Mouse (Mus musculus) cortical plate, adult 2 months (tissue): ENCODE measurements at regions not wholly inside any gene's neighbourhood (a gene's known extent, or its start where the extent isn't known, plus 50 kb on each side); places are given as distances from the start of the nearest gene placed in this dataset.

Experiments
- CTCF ChIP-seq: fragments of 200-500 bp; IDR thresholded peaks from 2 replicates; pipeline ENCODE4 v1.5.1; 2011; ENCODE audit warnings: mild to moderate bottlenecking, control low read depth, low read length; ENCODE audit not compliant: insufficient read depth; ENCODE audit errors: extremely low read depth
- POLR2A ChIP-seq: fragments of 200-500 bp; IDR thresholded peaks from 2 replicates; pipeline ENCODE4 v1.6.1; 2011; ENCODE audit warnings: mild to moderate bottlenecking, low read length, control low read depth; ENCODE audit not compliant: insufficient read depth; ENCODE audit errors: extremely low read depth

DNA sequence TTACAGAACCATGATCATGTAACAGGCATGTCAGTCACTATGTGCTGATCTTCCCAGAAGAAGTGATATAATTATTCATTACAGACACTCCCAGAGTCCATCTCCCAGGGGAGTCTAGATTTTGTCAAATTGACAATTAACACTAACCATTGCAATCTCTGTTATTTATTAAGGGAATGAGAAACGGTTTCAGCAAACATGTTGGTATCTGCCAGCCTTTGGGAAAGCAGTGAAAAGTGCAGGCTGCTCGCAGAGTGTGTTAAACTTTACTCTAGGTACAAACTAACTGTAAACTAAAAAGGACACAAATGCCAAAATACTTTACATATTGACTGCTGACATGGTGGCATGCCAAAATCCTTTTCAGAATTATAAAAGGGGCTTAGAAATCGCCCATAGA, 583.9 kb downstream of the 1700064H15Rik start:
- no peak for TF ChIP-seq CTCF
- no peak for TF ChIP-seq POLR2A
